Mouse (Mus musculus) limb, embryonic 11.5 days (tissue): ENCODE data around the gene Magi1. TPM values are rescaled to one million over a fixed set of nuclear protein-coding genes. Genes with fewer than 3 reads are reported as not detected.
"Not testable (repeated sequence)": the region's sequence is repeated elsewhere in the genome, so short reads cannot be mapped to it uniquely, and the experiment has no call there.

Source experiments
- ATAC-seq: fragments of 200-750 bp; cut with Nextera tagmentation; 2 replicates; pipeline ENCODE4 v1.8.0; 2017; ENCODE audit warnings: low read depth; ENCODE audit not compliant: insufficient number of reproducible peaks, low FRiP score, low TSS enrichment
- DNase-seq: peaks from one replicate; pipeline ENCODE4 v3.0.0-alpha.2; 2015; ENCODE audit warnings: low spot score
- H3K27ac ChIP-seq: fragments of 300-500 bp; sonication (generic); replicated peaks from 2 replicates; pipeline ENCODE4 v1.5.1; 2014; ENCODE audit warnings: low read depth, mild to moderate bottlenecking, low read length
- H3K27me3 ChIP-seq: fragments of 300-500 bp; sonication (generic); 2 replicates; pipeline ENCODE4 v1.6.1; 2014; ENCODE audit warnings: mild to moderate bottlenecking, low read length, mixed read lengths; ENCODE audit not compliant: control insufficient read depth, insufficient read depth
- H3K36me3 ChIP-seq: fragments of 300-500 bp; sonication (generic); 2 replicates; pipeline ENCODE4 v1.6.1; 2014; ENCODE audit warnings: mild to moderate bottlenecking, low read length, moderate library complexity, mixed read lengths; ENCODE audit not compliant: control insufficient read depth, insufficient read depth
- H3K4me1 ChIP-seq: fragments of 300-500 bp; sonication (generic); 2 replicates; pipeline ENCODE4 v1.6.1; 2014; ENCODE audit warnings: low read length, mixed read lengths; ENCODE audit not compliant: control insufficient read depth, insufficient read depth
- H3K4me2 ChIP-seq: fragments of 300-500 bp; sonication (generic); 2 replicates; pipeline ENCODE4 v1.6.1; 2014; ENCODE audit warnings: low read depth, mild to moderate bottlenecking, moderate library complexity; ENCODE audit not compliant: severe bottlenecking
- H3K4me3 ChIP-seq: fragments of 300-500 bp; sonication (generic); 2 replicates; pipeline ENCODE4 v1.5.1; 2014; ENCODE audit warnings: low read depth, low read length
- H3K9ac ChIP-seq: fragments of 300-500 bp; sonication (generic); 2 replicates; pipeline ENCODE4 v1.6.1; 2014; ENCODE audit warnings: mild to moderate bottlenecking, low read length
- H3K9me3 ChIP-seq: fragments of 300-500 bp; sonication (generic); 2 replicates; pipeline ENCODE4 v1.6.1; 2016; ENCODE audit warnings: low read length; ENCODE audit not compliant: control insufficient read depth
- WGBS: fragments of 180-500 bp; shearing (Covaris S2); extraction: QIAGEN DNeasy Blood & Tissue Kit; methylation state at CpG from one replicate; pipeline ENCODE4 v1.1.7; 2014; 5-methylcytosine and 5-hydroxymethylcytosine counted together
- polyA plus RNA-seq: library from polyadenylated mRNA; unstranded; fragments of >200 nt; fragmentation: Nextera tagmentation; extraction: Ambion mirVana; gene quantifications from 2 replicates; pipeline ENCODE4 v1.2.1, GENCODE M21; 2014

Magi1 gene
- polyA plus RNA-seq, 1 experiment from 2014 or later: 13.4 TPM

- Histone ChIP-seq H3K27ac (no peak overlapping the region), H3K4me3 (no peak overlapping the region), H3K9me3 (no peaks in the 10 kb centered on the region), H3K4me2 (no peak overlapping the region), H3K4me1 (no peaks in the 10 kb centered on the region), H3K27me3 (no peaks in the 10 kb centered on the region), H3K36me3 (no peaks in the 10 kb centered on the region), H3K9ac (no peak overlapping the region)
- ATAC-seq: no peak
- DNase-seq: no peak
- WGBS: 72% methylated on average over 8 of the region's 8 CpGs
These were observed 635.0 kb downstream of the Magi1 start for GRCm38 (mm10) chr6:93648581-93649230.

GRCm38 (mm10) chr6:93629735-93630291 is 653.9 kb downstream of the Magi1 start:
- H3K36me3 ChIP-seq, H3K27ac ChIP-seq, H3K4me1 ChIP-seq, ATAC-seq, H3K27me3 ChIP-seq, H3K9me3 ChIP-seq, H3K4me2 ChIP-seq, DNase-seq, H3K4me3 ChIP-seq, H3K9ac ChIP-seq: not testable (repeated sequence)
- 66% methylated on average over 5 of the region's 5 CpGs for WGBS

DNA sequence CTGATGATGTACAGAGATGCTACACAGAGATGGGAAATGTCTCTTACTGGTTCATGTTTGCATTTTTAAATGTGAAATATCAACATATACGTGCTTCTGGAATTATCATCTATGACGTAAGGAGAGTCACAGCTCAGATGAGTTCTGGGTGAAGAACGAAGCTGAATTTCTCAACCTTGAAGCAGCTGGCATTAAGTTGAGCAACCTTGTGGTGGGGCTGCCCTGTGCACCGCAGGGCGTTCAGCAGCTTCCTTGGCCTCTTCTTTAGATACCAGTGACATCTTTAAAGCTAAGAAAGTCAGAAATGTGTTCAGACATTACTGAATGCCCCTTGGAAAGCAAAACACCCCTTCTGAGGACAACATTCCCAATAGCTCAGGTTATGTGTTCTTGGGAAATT is 656.5 kb downstream of the Magi1 start:
- ATAC-seq: no peak
- no peak for DNase-seq
- Histone ChIP-seq H3K27ac (no peak overlapping the region), H3K9me3 (no peaks in the 10 kb centered on the region), H3K36me3 (no peaks in the 10 kb centered on the region), H3K4me3 (no peak overlapping the region), H3K27me3 (no peaks in the 10 kb centered on the region), H3K4me2 (no peak overlapping the region), H3K9ac (no peak overlapping the region), H3K4me1 (no peaks in the 10 kb centered on the region; the same call in 1 of the 2 replicates)
- 91% methylated on average over 5 of the region's 5 CpGs for WGBS

Other genes with a start within 250 kb of the Magi1 start
- 6.5 and 7.5 TPM in 2 replicates for gene Slc25a26, start 216.4 kb upstream of the Magi1 start, polyA plus RNA-seq